Mouse (Mus musculus): ENCODE measurements at regions not wholly inside any gene's neighbourhood (a gene's known extent, or its start where the extent isn't known, plus 50 kb on each side); places are given as distances from the start of the nearest gene placed in this dataset.

DNA sequence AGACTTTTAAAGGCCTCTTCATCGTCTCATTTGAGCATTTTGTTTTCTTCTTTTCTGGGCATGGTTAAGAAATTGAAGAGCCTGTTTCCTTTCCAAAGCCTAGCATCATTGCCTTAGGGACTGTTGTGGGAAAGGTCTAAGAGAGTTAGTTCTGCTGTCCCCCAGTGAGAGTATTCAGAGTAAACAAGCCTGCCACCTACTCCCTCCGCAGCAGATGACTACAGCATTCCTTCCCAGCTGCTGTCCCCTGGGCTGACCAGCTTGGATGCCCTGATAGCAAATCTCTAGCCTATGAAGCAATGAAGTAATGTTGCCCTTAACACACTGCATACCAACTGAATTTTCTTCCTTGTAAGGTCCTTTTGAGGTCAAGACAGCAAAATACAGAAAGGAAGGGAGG lies 164.9 kb downstream of the Moxd1 start:
- TF ChIP-seq CTCF (IDR thresholded peaks at IDR 0.05; ENCODE audit: low read depth), result no peak
- no peak for TF ChIP-seq EP300 (optimal IDR thresholded peaks at IDR 0.05)

Data from stomach, postnatal 0 days (tissue).